Mouse (Mus musculus) megakaryocyte, embryonic 14.5 days (primary cell): ENCODE measurements around the gene Slc12a5.

Source experiments
- FLI1 ChIP-seq: IDR thresholded peaks from 2 replicates; pipeline ENCODE4 v1.6.1; 2012; ENCODE audit warnings: low read length, inconsistent platforms, mixed read lengths
- GATA1 ChIP-seq: IDR thresholded peaks from 3 replicates; pipeline ENCODE4 v1.6.1; 2012; ENCODE audit warnings: mixed read lengths, low read length, inconsistent platforms, borderline replicate concordance

DNA sequence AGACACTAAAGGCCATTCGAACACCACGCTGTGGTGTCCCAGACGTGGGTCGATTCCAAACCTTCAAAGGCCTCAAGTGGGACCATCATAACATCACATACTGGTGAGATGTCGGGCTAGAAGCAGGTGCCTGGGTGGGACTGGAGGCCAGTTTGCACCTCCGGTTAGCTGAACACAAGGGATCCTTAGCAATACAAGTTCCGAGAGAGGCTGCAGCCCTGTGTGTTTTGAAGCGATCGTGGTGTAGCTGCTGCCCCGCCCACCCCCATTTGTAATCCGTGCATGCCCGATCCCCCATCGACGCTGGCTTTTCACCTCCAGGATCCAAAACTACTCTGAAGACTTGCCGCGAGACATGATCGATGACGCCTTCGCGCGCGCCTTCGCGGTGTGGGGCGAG lies 11.6 kb upstream of the Slc12a5 start:
- TF ChIP-seq FLI1 (no peak), GATA1 (no peak)
